Comparison of ENCODE assay signal across 27 mouse cellular contexts in genomic region chr10:78284812-78285211, GRCm38 (mm10). TPM values are rescaled to one million over a fixed set of nuclear protein-coding genes. Genes with fewer than 3 reads are reported as not detected.
DNase-seq lines count a peak whose midpoint lies in the region; ATAC-seq and TF ChIP-seq lines count a peak whose summit lies in the region.
"Had no signal": no experiment of that assay in that cellular context is flagged by ENCODE, and none has a peak within 500 bp of the region (broad histone marks: within the 10 kb centered on the region; RNA-seq: fewer than 3 reads in every experiment).

No protein-coding gene starts in this region.

- H3K36me3 ChIP-seq in liver, embryonic 13.5 days, result peaks cover 41% of the 10 kb centered on the region
- H3K36me3 ChIP-seq in liver, postnatal 0 days (replicated peaks; ENCODE audit: insufficient read depth, low read length), result peaks cover 44% of the 10 kb centered on the region

- no peak overlapping the region for H3K9ac ChIP-seq in liver, embryonic 13.5 days
- H3K9ac ChIP-seq in liver, postnatal 0 days (replicated peaks), result no peak overlapping the region
- H3K9ac ChIP-seq: embryonic facial prominence, embryonic 13.5 days; embryonic facial prominence, embryonic 15.5 days; forebrain, embryonic 12.5 days; forebrain, postnatal 0 days had no signal

- peaks cover 2% of the 10 kb centered on the region for H3K4me1 ChIP-seq in liver, embryonic 13.5 days (replicated peaks)
- H3K4me1 ChIP-seq in liver, postnatal 0 days (ENCODE audit: insufficient read depth), result no peaks in the 10 kb centered on the region
- H3K4me1 ChIP-seq in lung, adult 2 months (ENCODE audit: control insufficient read depth, insufficient read depth, low read length), result no peaks in the 10 kb centered on the region
- H3K4me1 ChIP-seq: embryonic facial prominence, embryonic 13.5 days; embryonic facial prominence, embryonic 15.5 days; forebrain, embryonic 10.5 days; forebrain, embryonic 12.5 days had no signal

- 24% methylated on average over 12 of the region's 12 CpGs for WGBS in liver, embryonic 13.5 days (ENCODE audit: insufficient replicate concordance)
- WGBS in liver, postnatal 0 days (ENCODE audit: insufficient replicate concordance), result 49% methylated on average over 12 of the region's 12 CpGs
- 81% methylated on average over 12 of the region's 12 CpGs for WGBS in lung, adult 2 months

- H3K27me3 ChIP-seq in liver, embryonic 13.5 days, result no peaks in the 10 kb centered on the region
- no peaks in the 10 kb centered on the region for H3K27me3 ChIP-seq in liver, postnatal 0 days (ENCODE audit: insufficient read depth, low read length)
- H3K27me3 ChIP-seq: CH12.LX; embryonic facial prominence, embryonic 13.5 days; embryonic facial prominence, embryonic 15.5 days; forebrain, embryonic 12.5 days; Patski had no signal

- no peak for TF ChIP-seq EP300 in liver, postnatal 0 days (IDR thresholded peaks at IDR 0.05; ENCODE audit: low read depth)

- no peak for ATAC-seq in liver, embryonic 13.5 days (ENCODE audit: low read depth)
- ATAC-seq in liver, postnatal 0 days, result no peak
- peak; percentile 64 for ATAC-seq in common myeloid progenitor, adult 5-6 weeks (replicated peaks; ENCODE audit: low read depth, poor library complexity, severe bottlenecking)
- peak; percentile 57 to 62 for ATAC-seq in hematopoietic stem cell, adult 5-6 weeks (replicated peaks in 1 of 2; ENCODE audit: insufficient read depth in 1 of 2, low FRiP score in 2 of 2, low TSS enrichment in 1 of 2, low read depth in 1 of 2, poor library complexity in 2 of 2, severe bottlenecking in 2 of 2)
- ATAC-seq: activated CD4-positive, CD25-positive, alpha-beta regulatory T cell, adult 4 months; forebrain, embryonic 14.5 days; forebrain, postnatal 0 days; Patski had no signal

- H3K4me2 ChIP-seq in liver, embryonic 13.5 days, result no peak overlapping the region
- H3K4me2 ChIP-seq in liver, postnatal 0 days (ENCODE audit: low read depth, low read length), result no peak overlapping the region
- H3K4me2 ChIP-seq: embryonic facial prominence, embryonic 13.5 days; embryonic facial prominence, embryonic 15.5 days; forebrain, embryonic 12.5 days had no signal

- TF ChIP-seq POLR2A in lung, adult 2 months (IDR thresholded peaks at IDR 0.05; ENCODE audit: borderline replicate concordance, extremely low read depth, low read depth, low read length), result no peak

- DNase-seq in liver, embryonic 13.5 days, result no peak
- no peak for DNase-seq in liver, postnatal 0 days
- peak; percentile 69 for DNase-seq in 416B (ENCODE audit: low read depth)
- DNase-seq in thymus, postnatal 14 days, result no peak
- DNase-seq in lung, adult 2 months, result no peak
- no peak for DNase-seq in adrenal gland, adult 8-10 months
- DNase-seq: adrenal gland, postnatal 10 days; adrenal gland, postnatal 25 days; cerebellum, adult 11-12 months; cerebellum, adult 2 months; cerebellum, adult 9-10 months; cerebellum, postnatal 10 days; cerebellum, postnatal 25 days; embryo, embryonic 11 days; forebrain, postnatal 0 days had no signal

- H3K4me3 ChIP-seq in liver, embryonic 13.5 days (replicated peaks), result no peak overlapping the region
- H3K4me3 ChIP-seq in liver, postnatal 0 days (ENCODE audit: low read depth, low read length), result no peak overlapping the region
- no peak overlapping the region for H3K4me3 ChIP-seq in lung, adult 2 months (replicated peaks; ENCODE audit: extremely low read depth, low read depth, low read length)
- H3K4me3 ChIP-seq: embryonic facial prominence, embryonic 13.5 days; embryonic facial prominence, embryonic 15.5 days; erythroblast, embryonic 14.5 days; forebrain, embryonic 10.5 days; forebrain, embryonic 12.5 days had no signal

- peak overlapping the region; percentile 8; the same call in 1 of the 2 replicates for H3K27ac ChIP-seq in liver, embryonic 13.5 days
- no peak overlapping the region for H3K27ac ChIP-seq in liver, postnatal 0 days (ENCODE audit: low read depth)
- H3K27ac ChIP-seq: embryonic facial prominence, embryonic 13.5 days; embryonic facial prominence, embryonic 15.5 days; forebrain, embryonic 10.5 days; forebrain, embryonic 12.5 days had no signal

- H3K9me3 ChIP-seq in liver, embryonic 13.5 days (replicated peaks), result no peaks in the 10 kb centered on the region
- no peaks in the 10 kb centered on the region for H3K9me3 ChIP-seq in liver, postnatal 0 days (ENCODE audit: low read length)
- H3K9me3 ChIP-seq: embryonic facial prominence, embryonic 13.5 days; embryonic facial prominence, embryonic 15.5 days; forebrain, embryonic 10.5 days; forebrain, embryonic 12.5 days; G1E had no signal

- TF ChIP-seq CTCF in liver, postnatal 0 days (IDR thresholded peaks at IDR 0.05; ENCODE audit: low read depth), result no peak
- TF ChIP-seq CTCF in lung, adult 2 months (IDR thresholded peaks at IDR 0.05; ENCODE audit: insufficient read depth, low read length), result no peak

RNA-seq across cellular contexts. Expression of gene Trappc10, which starts 40.4 kb away (rescaled TPM):
- 15.6 and 15.8 TPM in 2 replicates for polyA plus RNA-seq in liver, embryonic 13.5 days (2015; fragmentation: Nextera tagmentation; extraction: Ambion mirVana)
- 13.9 and 14.7 TPM in 2 replicates for polyA plus RNA-seq in liver, postnatal 0 days (2015; fragmentation: Nextera tagmentation; extraction: Ambion mirVana)
- 27.8 and 29.0 TPM in 2 replicates for total RNA-seq in common myeloid progenitor, adult 5-6 weeks (2017)
- total RNA-seq in hematopoietic stem cell, adult 5-6 weeks (2017), result 24.5 and 27.3 TPM in 2 replicates
- 45.4 and 50.0 TPM in 2 replicates for polyA plus RNA-seq in lung, adult 2 months (2012; rRNA removed)
- total RNA-seq in adrenal gland, adult 8-10 months (2022), result 10 to 100 TPM; 59.1 to 66.4 (median 60.2) TPM

Comparison
In these comparisons a context has a peak if more than half of its experiments do, and no peak if none do; other contexts are left out.
1. ATAC-seq: peak in common myeloid progenitor, adult 5-6 weeks (single experiment) and hematopoietic stem cell, adult 5-6 weeks (2 of 2); none in liver, embryonic 13.5 days (single experiment) and liver, postnatal 0 days (single experiment).